Mouse (Mus musculus): ENCODE results near the gene Coro7. TPM values are rescaled to one million over a fixed set of nuclear protein-coding genes. Genes with fewer than 3 reads are reported as not detected.

Coro7 gene
- polyA plus RNA-seq, 1 experiment from 2014 or later = 13.1 TPM

GRCm38 (mm10) chr16:4659326-4659725, 20.3 kb downstream of the Coro7 start:
- ATAC-seq (replicated peaks; ENCODE audit: low FRiP score, low read depth) = no peak
- Histone ChIP-seq H3K4me2 (ENCODE audit: low read length) (no peak overlapping the region), H3K27me3 (ENCODE audit: insufficient read depth, low read length) (no peaks in the 10 kb centered on the region), H3K9ac (ENCODE audit: low read depth, low read length) (no peak overlapping the region), H3K36me3 (ENCODE audit: insufficient read depth, low read length) (peaks cover 6% of the 10 kb centered on the region; the same call in 1 of the 2 replicates), H3K9me3 (replicated peaks; ENCODE audit: low read length) (no peaks in the 10 kb centered on the region), H3K4me1 (replicated peaks; ENCODE audit: insufficient read depth, low read length) (peaks cover 28% of the 10 kb centered on the region; the same call in 1 of the 2 replicates), H3K27ac (peak overlapping the region; percentile 74), H3K4me3 (replicated peaks; ENCODE audit: low read depth, low read length) (no peak overlapping the region)
- no peak for DNase-seq (ENCODE audit: low spot score)
- TF ChIP-seq CTCF (IDR thresholded peaks at IDR 0.05; ENCODE audit: low read depth) = no peak
- 15% methylated on average over 2 of the region's 2 CpGs for WGBS

GRCm38 (mm10) chr16:4658781-4659245, 20.8 kb downstream of the Coro7 start:
- H3K9ac ChIP-seq (ENCODE audit: low read depth, low read length) = peak overlapping the region; percentile 38; the same call in 1 of the 2 replicates
- DNase-seq (ENCODE audit: low spot score) = peak; percentile 85
- 20% methylated on average over 11 of the region's 11 CpGs for WGBS
- H3K4me3 ChIP-seq (replicated peaks; ENCODE audit: low read depth, low read length) = no peak overlapping the region
- no peaks in the 10 kb centered on the region for H3K9me3 ChIP-seq (replicated peaks; ENCODE audit: low read length)
- H3K4me1 ChIP-seq (replicated peaks; ENCODE audit: insufficient read depth, low read length) = peaks cover 28% of the 10 kb centered on the region; the same call in 1 of the 2 replicates
- ATAC-seq (replicated peaks; ENCODE audit: low FRiP score, low read depth) = peak; percentile 81
- peaks cover 6% of the 10 kb centered on the region; the same call in 1 of the 2 replicates for H3K36me3 ChIP-seq (ENCODE audit: insufficient read depth, low read length)
- peak overlapping the region; percentile 8; the same call in 1 of the 2 replicates for H3K4me2 ChIP-seq (ENCODE audit: low read length)
- no peaks in the 10 kb centered on the region for H3K27me3 ChIP-seq (ENCODE audit: insufficient read depth, low read length)
- TF ChIP-seq CTCF (IDR thresholded peaks at IDR 0.05; ENCODE audit: low read depth) = no peak
- peak overlapping the region; percentile 74 for H3K27ac ChIP-seq

GRCm38 (mm10) chr16:4656571-4657081, 23.0 kb downstream of the Coro7 start:
- Histone ChIP-seq H3K27ac (peak overlapping the region; percentile 78), H3K27me3 (ENCODE audit: insufficient read depth, low read length) (no peaks in the 10 kb centered on the region), H3K9me3 (replicated peaks; ENCODE audit: low read length) (no peaks in the 10 kb centered on the region), H3K36me3 (ENCODE audit: insufficient read depth, low read length) (peaks cover 16% of the 10 kb centered on the region; the same call in 1 of the 2 replicates), H3K9ac (ENCODE audit: low read depth, low read length) (peak overlapping the region; percentile 47), H3K4me3 (replicated peaks; ENCODE audit: low read depth, low read length) (no peak overlapping the region), H3K4me2 (ENCODE audit: low read length) (no peak overlapping the region), H3K4me1 (replicated peaks; ENCODE audit: insufficient read depth, low read length) (peaks cover 28% of the 10 kb centered on the region; the same call in 1 of the 2 replicates)
- WGBS = 59% methylated on average over 9 of the region's 9 CpGs
- DNase-seq (ENCODE audit: low spot score) (no peak), ATAC-seq (replicated peaks; ENCODE audit: low FRiP score, low read depth) (0 out of 2 replicates have a peak, but pooled peaks have one; percentile 11)
- TF ChIP-seq CTCF (IDR thresholded peaks at IDR 0.05; ENCODE audit: low read depth) = no peak

- H3K9ac ChIP-seq (ENCODE audit: low read depth, low read length) = peak overlapping the region; percentile 47
- TF ChIP-seq CTCF (IDR thresholded peaks at IDR 0.05; ENCODE audit: low read depth) = peak; percentile 36; the same call in 1 of the 2 replicates
- peak; percentile 59 for DNase-seq (ENCODE audit: low spot score)
- H3K4me2 ChIP-seq (ENCODE audit: low read length) = no peak overlapping the region
- 32% methylated on average over 11 of the region's 11 CpGs for WGBS
- peaks cover 21% of the 10 kb centered on the region; the same call in 1 of the 2 replicates for H3K36me3 ChIP-seq (ENCODE audit: insufficient read depth, low read length)
- H3K4me3 ChIP-seq (replicated peaks; ENCODE audit: low read depth, low read length) = no peak overlapping the region
- peaks cover 28% of the 10 kb centered on the region; the same call in 1 of the 2 replicates for H3K4me1 ChIP-seq (replicated peaks; ENCODE audit: insufficient read depth, low read length)
- H3K27me3 ChIP-seq (ENCODE audit: insufficient read depth, low read length) = no peaks in the 10 kb centered on the region
- ATAC-seq (replicated peaks; ENCODE audit: low FRiP score, low read depth) = peak; percentile 1; the same call in 1 of the 2 replicates
- peak overlapping the region; percentile 78 for H3K27ac ChIP-seq
- H3K9me3 ChIP-seq (replicated peaks; ENCODE audit: low read length) = no peaks in the 10 kb centered on the region
These were observed 23.6 kb downstream of the Coro7 start for GRCm38 (mm10) chr16:4655764-4656570.

GRCm38 (mm10) chr16:4655251-4655734, 24.3 kb downstream of the Coro7 start:
- Histone ChIP-seq H3K27ac (peak overlapping the region; percentile 78), H3K4me2 (ENCODE audit: low read length) (no peak overlapping the region), H3K4me3 (replicated peaks; ENCODE audit: low read depth, low read length) (no peak overlapping the region), H3K36me3 (ENCODE audit: insufficient read depth, low read length) (peaks cover 24% of the 10 kb centered on the region; the same call in 1 of the 2 replicates), H3K4me1 (replicated peaks; ENCODE audit: insufficient read depth, low read length) (peaks cover 28% of the 10 kb centered on the region; the same call in 1 of the 2 replicates), H3K9ac (ENCODE audit: low read depth, low read length) (no peak overlapping the region), H3K27me3 (ENCODE audit: insufficient read depth, low read length) (no peaks in the 10 kb centered on the region), H3K9me3 (replicated peaks; ENCODE audit: low read length) (no peaks in the 10 kb centered on the region)
- TF ChIP-seq CTCF (IDR thresholded peaks at IDR 0.05; ENCODE audit: low read depth) = peak; percentile 60
- ATAC-seq (replicated peaks; ENCODE audit: low FRiP score, low read depth) = 0 out of 2 replicates have a peak, but pooled peaks have one; percentile 6
- peak; percentile 44 for DNase-seq (ENCODE audit: low spot score)
- WGBS = 60% methylated on average over 4 of the region's 4 CpGs

- no peak overlapping the region for H3K4me2 ChIP-seq (ENCODE audit: low read length)
- DNase-seq (ENCODE audit: low spot score) (peak; percentile 51), ATAC-seq (replicated peaks; ENCODE audit: low FRiP score, low read depth) (no peak)
- H3K9ac ChIP-seq (ENCODE audit: low read depth, low read length) = no peak overlapping the region
- H3K27me3 ChIP-seq (ENCODE audit: insufficient read depth, low read length) = no peaks in the 10 kb centered on the region
- H3K9me3 ChIP-seq (replicated peaks; ENCODE audit: low read length) = no peaks in the 10 kb centered on the region
- WGBS = 57% methylated on average over 10 of the region's 10 CpGs
- TF ChIP-seq CTCF (IDR thresholded peaks at IDR 0.05; ENCODE audit: low read depth) = peak; percentile 59
- H3K4me1 ChIP-seq (replicated peaks; ENCODE audit: insufficient read depth, low read length) = peaks cover 28% of the 10 kb centered on the region; the same call in 1 of the 2 replicates
- no peak overlapping the region for H3K4me3 ChIP-seq (replicated peaks; ENCODE audit: low read depth, low read length)
- peak overlapping the region; percentile 78 for H3K27ac ChIP-seq
- H3K36me3 ChIP-seq (ENCODE audit: insufficient read depth, low read length) = peaks cover 29% of the 10 kb centered on the region
These were observed 24.9 kb downstream of the Coro7 start for GRCm38 (mm10) chr16:4654706-4655105.

All from kidney, postnatal 0 days (tissue).